Mouse (Mus musculus) kidney, adult 18-20 months (tissue): Measurements from ENCODE around the gene Zfp628.

Source experiments
- DNase-seq: peaks from one replicate; pipeline ENCODE4 v3.0.0; 2021

Gene Zfp628

DNA sequence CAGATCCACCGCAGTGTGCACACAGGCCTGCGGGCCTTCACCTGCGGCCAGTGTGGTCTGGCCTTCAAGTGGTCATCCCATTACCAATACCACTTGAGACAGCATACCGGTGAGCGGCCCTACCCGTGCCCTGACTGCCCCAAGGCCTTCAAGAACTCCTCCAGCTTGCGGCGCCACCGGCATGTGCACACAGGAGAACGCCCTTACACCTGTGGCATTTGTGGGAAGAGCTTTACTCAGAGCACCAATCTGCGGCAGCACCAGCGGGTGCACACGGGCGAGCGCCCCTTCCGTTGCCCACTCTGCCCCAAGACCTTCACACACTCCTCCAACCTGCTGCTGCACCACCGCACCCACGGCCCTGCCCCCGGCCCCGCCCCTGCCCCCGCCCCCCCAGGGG is 4.1 kb downstream of the Zfp628 start:
- no peak for DNase-seq

GRCm38 (mm10) chr7:4919971-4920370 is 5.0 kb downstream of the Zfp628 start:
- DNase-seq: no peak

DNA sequence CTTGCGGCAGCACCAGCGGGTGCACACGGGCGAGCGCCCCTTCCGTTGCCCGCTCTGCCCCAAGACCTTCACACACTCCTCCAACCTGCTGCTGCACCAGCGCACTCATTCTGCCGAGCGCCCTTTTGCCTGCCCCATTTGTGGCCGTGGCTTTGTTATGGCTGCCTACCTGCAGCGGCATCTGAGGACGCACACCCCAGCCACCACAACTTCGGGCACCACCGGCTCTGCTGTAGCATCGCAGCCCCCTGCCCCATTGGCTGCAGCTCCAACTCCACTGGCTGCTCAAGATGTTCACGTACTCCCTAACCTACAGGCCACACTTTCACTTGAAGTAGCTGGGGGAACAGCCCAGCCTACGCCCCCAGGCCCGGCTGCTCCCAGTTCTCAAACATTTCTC is 5.5 kb downstream of the Zfp628 start:
- no peak for DNase-seq

DNA sequence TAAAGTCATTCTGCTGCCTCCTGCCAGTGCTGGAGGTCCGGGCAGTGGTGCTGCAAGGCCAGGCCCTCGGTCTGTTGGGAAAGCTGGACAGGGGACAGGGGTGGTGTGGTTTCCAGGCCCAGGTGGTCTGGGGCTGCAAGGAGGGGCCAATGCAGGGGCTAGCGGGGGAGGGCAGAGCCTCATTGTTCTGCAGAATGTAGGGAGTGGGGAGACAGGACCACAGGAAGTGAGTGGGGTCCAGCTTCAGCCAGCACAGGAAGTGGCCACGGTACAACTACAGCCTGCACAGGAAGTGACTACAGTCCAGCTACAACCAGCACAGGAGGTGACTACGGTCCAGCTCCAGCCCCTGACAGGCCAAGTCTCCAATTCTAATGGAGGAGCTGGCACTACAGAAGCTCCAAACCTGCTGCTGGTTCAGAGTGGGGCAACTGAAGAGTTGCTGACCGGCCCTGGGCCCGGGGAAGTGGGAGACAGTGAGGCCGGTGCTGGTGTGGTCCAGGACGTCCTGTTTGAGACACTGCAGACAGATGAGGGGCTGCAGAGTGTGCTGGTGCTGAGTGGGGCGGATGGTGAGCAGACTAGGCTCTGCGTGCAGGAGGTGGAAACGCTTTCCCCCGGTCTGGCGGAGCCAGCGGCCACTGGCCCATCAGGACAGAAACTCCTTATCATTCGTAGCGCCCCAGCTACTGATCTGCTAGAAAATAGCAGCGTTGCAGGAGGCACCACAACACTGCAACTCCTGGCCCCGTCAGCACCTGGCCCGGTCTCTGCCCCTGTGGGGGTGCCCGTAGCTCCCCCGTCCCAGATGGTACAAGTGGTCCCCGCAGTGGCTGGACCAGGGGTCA is 6.2 kb downstream of the Zfp628 start:
- DNase-seq: no peak

DNA sequence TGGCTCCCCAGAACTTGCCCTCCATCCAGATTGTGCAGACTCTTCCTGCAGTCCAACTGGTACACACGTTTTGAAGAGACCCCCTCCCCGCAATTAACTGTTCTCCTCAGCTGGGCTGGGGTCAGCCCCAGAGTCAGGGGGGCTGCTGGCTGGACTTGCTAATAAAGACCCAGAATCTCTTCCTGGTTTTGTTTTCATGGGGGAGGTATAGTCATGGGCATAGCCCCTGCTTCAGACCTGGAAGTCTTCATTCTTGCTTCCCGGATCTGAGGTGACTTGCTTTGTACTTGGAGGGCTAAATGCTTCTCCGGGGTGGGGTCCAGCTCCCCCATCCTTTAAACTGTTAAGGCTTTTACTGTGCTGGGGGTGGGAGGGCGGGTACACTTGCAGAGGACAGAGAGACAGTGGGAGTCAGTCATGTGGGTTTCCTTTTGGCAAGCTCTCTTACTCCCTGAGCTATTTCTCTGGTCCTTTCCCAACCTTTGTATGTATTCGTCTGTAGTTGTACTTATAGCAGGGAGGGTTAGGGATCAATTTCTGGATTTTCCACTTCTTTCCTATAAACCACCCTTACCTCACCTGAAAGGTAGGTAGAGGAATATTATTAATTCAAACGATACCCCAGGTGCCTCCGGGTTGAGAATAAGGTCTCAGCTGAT is 6.9 kb downstream of the Zfp628 start, which contains the start of gene Nat14:
Gene Nat14, plus strand, starts transcription at position 205 of the 659 bp plus-strand sequence.
- no peak for DNase-seq

DNA sequence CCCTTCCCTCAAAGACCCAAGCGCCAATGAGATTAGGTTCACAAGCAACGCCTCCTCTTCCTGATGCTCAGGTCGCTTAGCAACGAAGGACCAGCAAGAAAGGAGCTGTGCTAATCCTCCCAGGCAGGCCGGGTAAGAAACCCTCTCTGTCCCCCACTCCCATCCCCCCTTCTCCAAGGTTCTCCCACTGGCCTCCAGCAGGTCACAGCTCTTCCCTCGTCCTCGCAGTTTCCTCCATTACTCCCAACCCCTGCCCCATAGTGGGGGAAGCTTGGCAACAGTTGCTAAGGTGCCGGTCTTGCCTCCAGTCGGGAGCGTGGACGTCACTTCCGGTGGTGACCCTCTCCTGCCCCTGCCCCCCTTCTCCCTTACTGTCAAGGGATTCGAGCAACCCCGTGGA is 7.5 kb downstream of the Zfp628 start:
- peak; percentile 72 for DNase-seq

DNA sequence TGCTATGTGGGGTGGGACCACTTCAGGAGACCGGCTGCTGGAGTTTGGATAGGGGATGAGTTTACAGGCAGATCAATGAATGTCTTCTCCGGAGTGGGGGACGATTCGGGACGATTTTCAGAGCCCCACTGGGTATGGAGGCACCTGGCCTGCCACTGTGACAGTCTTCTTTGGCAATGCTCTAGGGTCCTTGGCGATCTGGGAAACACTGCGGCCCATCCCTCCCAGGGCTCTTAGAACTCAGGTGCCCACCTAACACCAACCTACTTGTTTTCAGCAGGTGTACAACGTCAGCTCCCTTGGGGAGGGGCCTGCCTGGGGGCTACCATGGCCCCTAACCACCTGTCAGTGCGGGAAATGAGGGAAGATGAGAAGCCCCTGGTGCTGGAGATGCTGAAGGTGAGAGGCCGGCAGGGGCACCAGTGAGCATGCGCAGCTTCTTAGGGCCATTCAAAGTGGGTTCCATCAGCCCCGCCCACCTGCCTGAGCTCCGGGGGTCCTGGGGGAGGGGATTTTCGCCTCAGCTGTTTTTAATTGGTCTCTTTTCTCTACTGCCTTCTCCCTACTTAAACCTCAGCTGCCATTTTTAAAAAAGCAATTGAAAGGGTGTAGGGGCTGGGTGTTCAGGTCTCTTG is 8.0 kb downstream of the Zfp628 start:
- DNase-seq: peak; percentile 35

GRCm38 (mm10) chr7:4923586-4924364 is 8.8 kb downstream of the Zfp628 start:
- DNase-seq: peak; percentile 52

DNA sequence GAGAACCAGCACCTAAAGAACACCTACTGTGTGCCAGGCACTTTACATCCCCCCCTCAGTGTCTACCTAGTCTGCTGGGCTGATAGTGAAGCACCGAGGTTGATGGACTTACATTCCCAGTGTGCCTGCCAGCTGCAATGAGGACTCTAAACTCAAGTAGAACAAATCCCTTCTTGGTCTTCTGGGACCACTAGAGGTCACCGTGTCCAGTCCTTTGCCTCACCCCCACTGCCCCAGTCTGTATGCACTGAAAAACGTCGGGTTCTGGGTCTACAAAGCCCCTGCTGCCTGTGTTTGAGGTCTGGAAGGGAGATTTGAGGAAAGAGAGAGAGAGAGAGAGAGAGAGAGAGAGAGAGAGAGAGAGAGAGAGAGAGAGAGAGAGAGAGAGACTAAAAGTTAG is 9.5 kb downstream of the Zfp628 start:
- DNase-seq: no peak

DNA sequence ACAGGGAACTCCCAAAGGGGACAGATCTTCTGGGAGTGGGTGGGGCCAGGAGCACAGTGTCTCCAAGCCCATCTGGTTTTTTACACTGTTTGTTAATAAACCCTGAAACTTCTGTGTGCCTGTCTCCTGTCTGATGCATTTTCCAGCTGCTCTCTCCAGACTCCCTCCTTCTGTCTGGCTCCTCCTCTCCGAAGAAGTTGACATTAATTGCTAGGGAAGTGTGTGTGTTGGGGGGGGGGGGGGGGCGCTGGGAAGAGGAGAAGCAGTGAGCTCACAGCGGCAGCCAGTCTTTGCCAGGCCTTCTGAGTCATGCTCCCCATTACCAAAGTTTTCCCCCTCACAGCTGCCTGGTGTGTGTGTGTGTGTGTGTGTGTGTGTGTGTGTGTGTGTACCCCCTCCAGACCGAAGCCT is 9.9 kb downstream of the Zfp628 start:
- no peak for DNase-seq

GRCm38 (mm10) chr7:4925441-4926381 is 10.7 kb downstream of the Zfp628 start, which contains the start of gene Ssc5d:
Ssc5d (plus strand) TSS chr7:4925785.
- DNase-seq: no peak

- DNase-seq: no peak
Measured at GRCm38 (mm10) chr7:4926849-4927248, 11.8 kb downstream of the Zfp628 start.

DNA sequence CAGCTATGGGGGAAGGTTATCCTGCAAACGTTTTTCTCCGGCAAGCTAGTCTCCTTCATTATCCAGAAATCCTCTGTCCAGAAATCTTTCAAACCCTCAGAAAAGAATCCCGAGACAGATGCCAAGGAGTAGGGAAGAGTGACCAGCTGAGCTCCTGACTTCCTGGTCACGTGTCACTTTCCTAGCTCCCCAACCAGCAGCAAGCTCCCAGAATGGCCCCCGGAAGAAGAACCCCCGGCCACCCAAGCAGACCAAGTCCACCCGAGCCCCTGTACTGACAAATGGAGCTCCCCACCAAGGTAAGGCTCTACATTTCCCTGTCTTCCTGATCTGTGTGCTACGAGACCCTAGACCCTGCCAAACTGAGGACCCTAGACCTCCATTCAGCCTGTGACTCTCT is 12.7 kb downstream of the Zfp628 start:
- no peak for DNase-seq

- DNase-seq: no peak
Measured at GRCm38 (mm10) chr7:4928323-4928722, 13.3 kb downstream of the Zfp628 start.

DNA sequence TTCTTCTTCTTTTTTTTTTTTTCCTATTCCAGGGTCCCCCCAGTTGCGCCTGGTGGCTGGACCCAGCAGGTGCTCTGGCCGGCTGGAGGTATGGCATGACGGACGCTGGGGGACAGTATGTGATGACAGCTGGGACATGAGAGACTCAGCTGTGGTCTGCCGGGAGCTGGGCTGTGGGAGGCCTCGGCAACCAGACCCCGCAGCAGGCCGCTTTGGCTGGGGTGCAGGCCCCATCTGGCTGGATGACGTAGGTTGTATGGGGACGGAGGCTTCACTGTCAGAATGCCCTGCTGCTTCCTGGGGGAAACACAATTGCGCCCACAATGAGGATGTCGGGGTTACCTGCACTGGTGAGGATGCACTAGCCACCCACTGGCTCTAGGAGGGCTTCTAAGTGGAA is 18.1 kb downstream of the Zfp628 start:
- DNase-seq: no peak

GRCm38 (mm10) chr7:4934160-4934914 is 19.3 kb downstream of the Zfp628 start:
- DNase-seq: no peak

GRCm38 (mm10) chr7:4936832-4937231 is 21.8 kb downstream of the Zfp628 start:
- DNase-seq: no peak

DNA sequence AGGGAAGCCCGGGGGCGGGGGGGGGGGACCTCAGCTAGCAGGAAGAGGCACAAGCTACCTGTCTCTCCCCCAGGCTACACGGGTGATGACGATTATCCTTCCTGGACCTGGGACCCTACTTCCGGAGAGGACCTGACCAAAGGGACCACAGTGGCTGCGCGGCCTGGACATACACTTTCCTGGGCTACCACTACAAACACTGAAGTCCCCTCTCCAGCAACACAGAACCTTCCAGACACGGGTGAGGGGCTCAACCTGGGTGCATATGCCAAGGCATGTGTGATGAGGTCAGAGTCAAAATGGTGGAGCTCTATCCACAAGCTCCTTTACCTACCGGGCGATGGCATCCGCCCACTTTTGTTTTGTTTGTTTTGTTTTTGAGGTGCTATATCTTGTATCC is 22.4 kb downstream of the Zfp628 start:
- no peak for DNase-seq

DNA sequence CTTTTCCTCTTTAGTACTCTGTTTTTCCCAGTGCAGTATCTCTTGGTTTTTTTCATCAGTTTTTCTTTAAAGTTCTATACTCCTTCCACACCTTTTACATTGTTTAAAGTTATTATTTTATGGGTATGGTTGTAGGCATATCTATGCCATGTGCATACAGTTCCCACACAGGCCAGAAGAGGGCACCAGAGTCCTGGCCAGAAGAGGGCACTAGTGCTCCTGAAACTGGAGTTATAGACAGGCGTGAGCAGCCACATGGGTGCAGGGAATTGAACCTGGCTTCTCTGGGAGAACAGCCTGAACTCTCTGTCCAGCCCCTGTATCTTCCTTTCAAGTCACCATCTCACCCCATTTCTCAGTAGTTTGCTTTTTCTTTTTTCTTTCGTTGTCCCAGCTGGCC is 23.4 kb downstream of the Zfp628 start:
- peak; percentile 84 for DNase-seq

GRCm38 (mm10) chr7:4940068-4940479 is 25.1 kb downstream of the Zfp628 start:
- DNase-seq: peak; percentile 92

DNA sequence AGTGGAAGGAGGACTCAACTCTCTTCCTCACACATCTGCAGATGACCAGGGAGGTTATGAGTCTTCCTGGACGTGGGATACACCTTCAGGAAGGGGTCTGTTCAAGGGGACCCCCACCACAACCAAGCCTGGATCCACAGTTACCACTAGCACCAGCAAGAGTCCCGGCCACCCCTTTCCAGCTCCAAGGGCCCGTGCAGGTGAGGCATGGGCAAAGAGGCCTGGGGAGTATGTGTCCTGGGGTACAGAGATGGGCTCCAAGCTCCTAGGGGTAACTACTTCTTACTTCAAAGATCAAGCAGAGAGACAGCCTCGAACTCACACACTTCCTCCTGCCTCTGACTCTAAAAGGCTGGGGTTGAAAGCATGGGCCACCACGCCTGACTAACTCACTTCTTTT is 27.7 kb downstream of the Zfp628 start:
- DNase-seq: no peak
